Mouse (Mus musculus) large intestine, adult 2 months (tissue): Measurements from ENCODE around the gene Relt. TPM values are rescaled to one million over a fixed set of nuclear protein-coding genes. Genes with fewer than 3 reads are reported as not detected.

Experiments used
- DNase-seq: peaks from one replicate; pipeline ENCODE4 v3.0.0-alpha.2; 2012; ENCODE audit warnings: low read depth, low spot score
- WGBS: fragments of 180-500 bp; shearing (Covaris S2); methylation state at CpG from one replicate; pipeline ENCODE4 v1.1.7; 2018; 5-methylcytosine and 5-hydroxymethylcytosine counted together
- polyA plus RNA-seq: library from polyadenylated mRNA; depleted of rRNA; stranded (reverse); fragments of >200 nt; gene quantifications from 2 replicates; pipeline ENCODE4 v1.2.3, GENCODE M21; 2012; rRNA removed

Gene Relt
- 6.9 and 7.2 TPM in 2 replicates for polyA plus RNA-seq

GRCm38 (mm10) chr7:100862828-100863638 lies at the start of gene Relt:
Gene Relt, minus strand, starts transcription at chr7:100863446.
- no peak for DNase-seq

DNA sequence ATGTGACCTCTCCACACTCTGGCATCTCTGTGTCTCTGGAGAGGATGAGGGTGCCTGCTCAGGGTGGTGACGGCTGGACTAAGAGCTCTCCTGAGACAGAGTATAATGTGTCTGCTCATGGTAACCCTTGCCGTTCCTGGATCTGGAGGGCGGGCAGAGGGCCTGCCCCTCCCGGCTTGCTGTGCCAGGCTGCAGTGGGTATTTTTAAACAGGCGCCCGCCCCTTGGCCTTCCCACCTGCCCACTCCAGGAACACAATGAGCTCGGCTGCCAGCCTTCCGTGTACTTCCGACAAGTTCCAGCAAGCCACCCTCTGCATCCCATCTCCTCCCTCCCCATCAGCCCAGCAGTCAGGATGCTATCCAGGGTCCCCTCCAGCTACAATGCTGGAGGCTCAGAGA lies 48.5 kb upstream of the Relt start:
- DNase-seq = no peak
- 62% methylated on average over 9 of the region's 9 CpGs for WGBS

More at GRCm38 (mm10) chr7:100862828-100863638, at the start of gene Relt:
- WGBS = under 1% methylated on average over 91 of the region's 91 CpGs

GRCm38 (mm10) chr7:100911246-100911770 lies 48.1 kb upstream of the Relt start:
- DNase-seq = no peak
- 48% methylated on average over 2 of the region's 2 CpGs for WGBS

GRCm38 (mm10) chr7:100908567-100908966 lies 45.3 kb upstream of the Relt start:
- WGBS = 50% methylated on average over 8 of the region's 8 CpGs

DNA sequence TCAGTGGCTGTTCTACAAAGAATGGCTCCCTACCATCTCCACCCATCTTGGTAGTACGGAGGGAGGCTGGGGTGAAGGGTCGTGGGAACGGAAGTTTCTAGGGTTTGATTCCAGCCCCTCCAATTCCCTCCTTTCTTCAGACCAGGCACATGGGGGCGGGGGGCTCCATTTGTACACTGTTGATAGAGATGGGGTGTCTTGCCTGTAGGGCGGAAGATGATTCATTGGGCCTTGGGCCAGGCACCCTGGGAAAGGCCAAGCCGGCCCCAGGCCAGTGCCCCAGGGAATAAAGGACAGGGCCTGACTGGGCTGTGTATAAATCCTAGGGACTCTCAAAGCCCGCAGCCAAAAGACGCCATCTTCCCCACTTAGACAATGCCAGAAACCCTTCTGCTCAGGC lies 44.8 kb upstream of the Relt start:
- 70% methylated on average over 8 of the region's 8 CpGs for WGBS
- no peak for DNase-seq

More at GRCm38 (mm10) chr7:100908567-100908966, 45.3 kb upstream of the Relt start:
- no peak for DNase-seq

GRCm38 (mm10) chr7:100907231-100907630 lies 44.0 kb upstream of the Relt start:
- WGBS = 0% methylated on average over 1 of the region's 1 CpGs
- peak; percentile 36 for DNase-seq

DNA sequence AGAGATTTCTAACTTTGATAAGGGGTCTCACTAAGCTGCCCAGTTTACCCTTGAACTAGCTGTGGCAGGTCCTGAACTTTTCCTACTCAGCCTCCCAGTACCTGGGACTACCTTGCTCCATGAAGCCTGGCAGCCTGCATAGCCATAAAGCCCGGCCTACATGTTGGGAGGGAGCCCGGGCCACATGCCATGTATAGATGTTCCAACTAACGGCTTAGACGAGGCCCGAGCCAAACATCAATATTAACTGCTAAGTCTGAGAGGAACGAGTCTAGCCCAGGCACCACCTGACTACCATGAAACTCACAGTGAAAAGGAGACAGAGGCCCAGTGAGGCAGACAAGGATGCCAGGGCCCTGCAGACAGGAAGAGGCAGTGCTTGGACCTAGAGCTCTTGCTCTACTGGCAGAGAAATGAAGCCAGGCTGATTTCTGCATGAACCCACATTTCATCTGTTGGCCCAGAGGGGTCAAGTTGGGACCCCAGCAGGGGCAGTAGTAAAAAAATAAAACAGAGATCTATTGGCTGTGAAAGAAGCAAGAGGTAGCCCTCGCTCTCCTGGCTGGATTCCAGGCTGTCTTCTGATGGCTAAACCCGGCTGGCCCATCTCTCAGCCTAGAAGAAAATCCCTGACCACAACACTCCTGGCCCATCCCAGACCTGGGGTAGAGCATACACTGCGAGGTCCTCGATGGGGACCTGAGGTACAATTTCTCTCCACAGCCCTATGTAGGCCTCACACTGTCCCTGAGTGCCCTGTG lies 43.0 kb upstream of the Relt start:
- no peak for DNase-seq
- 69% methylated on average over 10 of the region's 10 CpGs for WGBS

- WGBS = 83% methylated on average over 7 of the region's 7 CpGs
Measured at GRCm38 (mm10) chr7:100905037-100905436, 41.8 kb upstream of the Relt start.

DNA sequence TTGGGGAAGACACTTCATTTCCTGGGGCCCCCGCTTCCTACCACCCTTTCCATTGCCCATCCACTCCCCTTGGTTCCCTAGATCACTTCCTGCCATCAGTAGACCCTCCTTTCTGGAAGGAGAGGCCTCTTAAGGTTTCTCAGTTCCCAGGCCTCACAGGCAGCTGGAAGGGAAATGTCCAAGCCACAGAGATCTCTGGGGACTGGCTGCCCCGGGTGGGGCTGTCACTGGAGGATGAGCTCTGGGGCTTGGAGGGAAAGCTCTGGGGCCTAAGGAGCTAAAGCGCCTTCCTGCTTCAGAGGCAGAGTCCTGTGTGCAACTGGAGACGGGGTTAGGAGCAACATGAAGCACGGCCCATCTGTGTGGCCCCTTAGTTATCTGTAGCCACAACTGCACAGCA lies 41.4 kb upstream of the Relt start:
- 82% methylated on average over 5 of the region's 5 CpGs for WGBS
- no peak for DNase-seq

More at GRCm38 (mm10) chr7:100905037-100905436, 41.8 kb upstream of the Relt start:
- DNase-seq = no peak

DNA sequence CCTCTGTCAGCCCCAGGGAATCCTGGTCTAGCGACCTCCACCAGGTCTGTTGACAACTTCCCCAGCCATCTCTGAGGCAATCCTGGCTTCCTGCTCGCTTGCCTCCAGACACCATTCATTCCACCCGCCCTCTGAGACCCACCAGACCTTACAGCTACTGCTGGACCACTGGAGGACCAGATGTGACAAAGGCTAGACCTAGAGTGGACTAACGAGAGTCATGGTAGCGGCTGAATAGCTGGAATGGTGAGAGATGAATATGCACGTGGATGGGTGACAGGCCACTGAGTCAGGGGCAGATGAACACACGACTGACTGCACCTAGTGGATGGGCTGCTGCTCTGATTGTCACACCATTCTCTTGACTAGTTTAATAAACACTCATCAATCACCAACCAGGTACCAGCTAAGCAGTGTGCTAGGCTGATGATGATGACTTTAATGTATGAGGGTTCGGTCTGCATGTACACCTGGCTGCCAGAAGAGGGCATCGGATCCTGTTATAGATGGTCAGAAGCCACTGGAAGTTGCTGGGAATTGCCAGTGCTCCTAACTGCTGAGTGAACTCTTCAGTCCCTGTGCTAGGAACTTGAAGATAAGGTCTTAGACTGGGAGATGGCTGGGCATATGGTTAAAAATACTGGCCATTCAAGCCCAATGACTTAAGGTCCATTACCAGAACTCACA lies 39.3 kb upstream of the Relt start:
- DNase-seq = no peak
- WGBS = 79% methylated on average over 9 of the region's 9 CpGs

DNA sequence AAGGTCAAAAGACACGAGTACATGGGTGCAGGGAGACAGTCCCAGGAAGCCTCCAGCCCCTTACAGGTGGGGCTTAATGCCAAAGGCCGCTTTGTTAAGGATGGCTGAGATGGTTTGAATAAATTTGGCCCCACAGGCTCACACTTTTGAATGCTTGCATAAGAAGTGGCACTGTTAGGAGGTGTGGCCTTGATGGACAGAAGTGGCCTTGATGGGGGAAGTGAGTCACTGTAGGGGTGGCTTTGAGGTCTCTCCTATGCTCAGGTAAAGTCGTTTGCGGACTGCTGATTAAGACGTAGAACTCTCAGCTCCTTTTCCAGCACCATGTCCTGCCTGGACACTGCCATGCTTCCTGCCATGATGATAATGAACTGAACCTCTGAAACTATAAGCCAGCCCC lies 34.6 kb upstream of the Relt start:
- DNase-seq = no peak
- whole genome bisulfite sequencing = 79% methylated on average over 5 of the region's 5 CpGs

DNA sequence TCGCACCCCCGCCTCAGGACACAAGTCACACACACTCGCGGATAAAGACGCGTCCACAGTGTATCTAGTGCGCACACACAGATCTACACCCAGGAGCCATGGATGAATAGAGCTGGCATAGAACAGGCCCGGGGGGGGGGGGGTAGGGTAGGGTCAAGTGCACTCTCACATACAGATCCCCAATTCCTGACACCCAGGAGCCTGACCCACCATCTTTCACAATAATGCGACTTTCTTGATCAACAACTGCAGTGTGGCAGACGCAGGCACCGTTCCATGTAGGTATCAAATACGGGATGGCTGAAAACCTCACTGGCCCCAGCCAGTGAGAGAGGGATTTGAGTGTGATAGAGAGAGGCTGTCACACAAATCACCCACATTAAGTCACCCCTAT lies 31.6 kb upstream of the Relt start:
- no peak for DNase-seq
- WGBS = 14% methylated on average over 12 of the region's 12 CpGs

DNA sequence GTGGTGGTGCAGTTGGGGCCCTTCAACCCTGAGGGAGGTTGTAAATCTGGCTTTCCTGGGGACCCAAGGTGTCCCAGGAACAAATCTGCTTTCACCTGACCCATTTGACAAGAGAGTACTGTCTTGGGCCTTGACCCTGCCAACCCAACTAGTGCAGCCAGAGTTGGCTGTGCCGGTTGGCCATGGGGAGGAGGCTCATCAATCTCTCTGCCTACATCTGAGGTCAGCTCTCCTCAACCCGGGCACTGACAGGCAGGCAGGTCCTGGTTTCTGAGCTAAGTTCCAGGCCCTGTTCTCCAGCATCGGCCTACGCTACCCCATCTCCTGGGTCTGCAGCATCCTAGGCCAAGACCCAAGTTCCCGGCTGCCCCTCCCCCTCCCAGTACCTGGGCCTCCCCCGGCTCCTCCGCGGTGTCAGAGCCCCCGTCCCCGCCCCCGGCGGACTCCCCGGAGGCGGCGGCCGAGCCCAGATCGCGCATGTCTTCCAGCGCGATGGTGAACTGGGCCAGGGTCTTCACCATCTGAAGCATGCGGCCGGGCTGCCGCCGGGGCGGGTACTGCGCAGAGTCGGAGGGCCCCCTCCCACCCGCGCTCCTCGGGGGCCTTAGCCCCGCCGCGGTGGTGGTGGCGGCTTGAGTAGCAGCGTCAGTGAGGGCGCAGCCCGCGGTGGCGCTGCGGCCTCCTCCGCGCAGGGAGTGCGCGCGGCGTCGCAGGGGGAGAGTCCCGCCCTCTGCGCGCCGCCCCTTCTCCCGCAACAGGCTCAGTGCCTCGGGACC lies 31.0 kb upstream of the Relt start:
- 12% methylated on average over 53 of the region's 53 CpGs for WGBS
- DNase-seq = no peak

GRCm38 (mm10) chr7:100893249-100894056 lies 30.2 kb upstream of the Relt start:
- DNase-seq = no peak
- WGBS = 78% methylated on average over 20 of the region's 20 CpGs

DNA sequence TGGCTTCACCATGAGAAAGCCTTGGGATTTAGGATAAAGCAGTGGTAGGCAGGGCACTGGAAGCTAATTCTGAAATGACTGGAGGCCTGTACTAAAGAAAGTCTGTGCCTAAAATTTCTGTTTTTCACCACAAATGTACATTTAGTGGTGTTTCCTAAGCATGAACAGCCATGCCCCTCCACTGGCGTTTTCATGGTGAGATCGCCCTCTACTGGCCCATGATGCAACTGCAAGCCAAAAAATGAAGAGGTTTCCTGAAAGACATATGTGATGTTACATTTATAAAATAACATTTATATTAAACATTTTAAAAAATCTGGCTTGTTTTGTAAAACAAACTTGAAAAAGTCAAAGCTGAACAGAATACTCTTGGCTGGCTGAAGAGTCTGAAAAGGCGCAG lies 23.3 kb upstream of the Relt start:
- 28% methylated on average over 3 of the region's 3 CpGs for WGBS
- DNase-seq = no peak

DNA sequence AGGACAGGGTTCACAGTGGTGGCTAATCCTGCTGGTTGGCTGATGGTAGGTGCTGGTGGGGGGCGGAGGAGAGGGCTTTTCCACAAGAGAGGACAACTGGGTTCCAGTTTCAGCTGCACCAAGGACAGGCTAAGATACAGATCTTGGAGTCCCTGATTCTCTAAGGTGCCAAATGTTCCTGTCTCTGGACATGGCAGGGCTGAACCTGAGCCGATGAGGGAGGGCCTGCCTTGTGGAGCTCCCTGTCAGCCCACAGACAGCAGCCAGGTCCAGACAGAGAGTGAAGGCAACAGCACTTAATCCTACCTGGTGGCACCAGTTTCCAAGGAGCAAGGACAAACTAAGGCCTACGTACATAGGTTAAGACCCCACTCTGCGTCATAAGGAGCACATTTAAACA lies 21.2 kb upstream of the Relt start:
- DNase-seq = no peak
- WGBS = 95% methylated on average over 4 of the region's 4 CpGs

DNA sequence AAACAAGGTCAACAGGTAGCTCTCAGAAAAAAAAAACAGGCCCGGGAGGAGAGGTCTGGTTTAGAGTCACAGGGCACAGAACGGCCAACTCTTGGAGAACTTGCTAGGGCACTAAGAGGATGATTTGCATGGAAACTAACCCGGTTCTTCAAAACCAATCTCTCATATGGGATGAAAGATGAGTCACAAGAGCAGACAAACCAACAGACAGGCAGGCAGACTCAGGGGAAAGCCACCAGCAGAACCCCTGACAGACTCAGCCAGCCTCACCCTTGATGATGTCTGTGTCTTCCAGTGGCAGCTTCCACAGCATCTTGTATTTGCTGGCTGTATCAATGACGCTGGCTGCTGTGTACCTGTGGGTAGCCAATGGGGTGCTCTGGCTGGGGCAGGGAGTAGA lies 18.7 kb upstream of the Relt start:
- DNase-seq = no peak
- WGBS = 84% methylated on average over 4 of the region's 4 CpGs

DNA sequence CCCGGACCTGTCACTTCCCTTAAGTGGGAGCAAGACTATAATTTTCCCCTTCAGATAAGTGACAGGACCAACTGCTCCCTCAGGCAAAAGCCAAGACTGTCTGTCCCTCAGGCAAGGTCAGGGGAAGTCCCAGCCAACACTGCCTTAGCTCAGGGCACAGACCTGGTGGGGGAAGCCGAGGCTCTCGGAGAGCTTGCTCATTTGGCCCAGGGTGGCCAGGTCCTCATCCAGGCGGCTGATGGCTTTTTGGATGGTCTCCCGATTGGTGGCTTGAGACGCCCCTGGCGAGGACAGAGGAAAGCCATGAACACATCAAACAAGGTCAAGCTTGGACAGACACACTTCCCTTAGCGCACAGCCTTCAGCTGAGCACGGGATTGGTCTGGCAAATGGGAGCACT lies 18.3 kb upstream of the Relt start:
- DNase-seq = no peak
- 87% methylated on average over 9 of the region's 9 CpGs for WGBS

DNA sequence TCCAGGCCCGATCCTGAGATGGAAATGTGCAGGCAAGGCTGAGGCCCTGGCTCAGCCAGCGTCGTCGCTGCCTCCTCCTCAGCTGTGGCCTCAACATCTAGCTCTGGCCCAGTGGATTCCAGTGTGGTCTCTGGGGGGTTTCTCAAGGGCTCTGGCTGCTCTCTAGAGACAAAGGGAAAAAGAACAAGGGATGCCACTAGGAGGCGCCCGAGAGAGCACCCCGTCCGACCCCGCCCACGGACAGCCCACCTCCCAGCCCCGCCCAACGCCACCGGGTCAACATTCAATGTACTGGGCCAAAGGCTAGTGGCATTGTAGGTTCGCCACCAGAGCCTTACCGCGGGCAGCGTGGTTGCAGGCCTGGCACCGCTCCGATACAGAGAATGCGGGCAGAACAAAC lies 16.3 kb upstream of the Relt start:
- peak; percentile 40 for DNase-seq
- 22% methylated on average over 20 of the region's 20 CpGs for WGBS
